Mouse (Mus musculus): Measurements from ENCODE around the gene Nanos3.
A peak's percentile ranks its signal among the peaks of the same experiment; 100 is the strongest.

Nanos3 gene

GRCm38 (mm10) chr8:84201545-84202245, 16.7 kb upstream of the Nanos3 start:
- DNase-seq: peak; percentile 32 to 46

- peak; percentile 69 to 70 for DNase-seq
Measured at GRCm38 (mm10) chr8:84200652-84201544, 15.9 kb upstream of the Nanos3 start.

- DNase-seq: peak in 1 of 2 experiments; percentile 49
Measured at GRCm38 (mm10) chr8:84200126-84200555, 15.1 kb upstream of the Nanos3 start.

- peak; percentile 26 to 36 for DNase-seq
Measured at GRCm38 (mm10) chr8:84199348-84200125, 14.5 kb upstream of the Nanos3 start.

- DNase-seq: no peak
Measured at GRCm38 (mm10) chr8:84198871-84199270, 13.9 kb upstream of the Nanos3 start.

GRCm38 (mm10) chr8:84197922-84198774, 13.1 kb upstream of the Nanos3 start:
- DNase-seq: peak; percentile 92 to 95

GRCm38 (mm10) chr8:84197141-84197921, 12.3 kb upstream of the Nanos3 start:
- peak; percentile 85 to 87 for DNase-seq

GRCm38 (mm10) chr8:84194224-84194743, 9.3 kb upstream of the Nanos3 start:
- DNase-seq: no peak

GRCm38 (mm10) chr8:84193566-84193965, 8.5 kb upstream of the Nanos3 start:
- DNase-seq: no peak

GRCm38 (mm10) chr8:84193161-84193560, 8.1 kb upstream of the Nanos3 start:
- no peak for DNase-seq

- DNase-seq: peak; percentile 59 to 62
Measured at GRCm38 (mm10) chr8:84192555-84192954, 7.5 kb upstream of the Nanos3 start.

GRCm38 (mm10) chr8:84192023-84192422, 7.0 kb upstream of the Nanos3 start:
- DNase-seq: no peak

- DNase-seq: peak in 1 of 2 experiments; percentile 16
Measured at GRCm38 (mm10) chr8:84190191-84190867, 5.3 kb upstream of the Nanos3 start.

- no peak for DNase-seq
Measured at GRCm38 (mm10) chr8:84189603-84190002, 4.6 kb upstream of the Nanos3 start.

GRCm38 (mm10) chr8:84188671-84189070, 3.7 kb upstream of the Nanos3 start:
- DNase-seq: no peak

GRCm38 (mm10) chr8:84187065-84187755, 2.2 kb upstream of the Nanos3 start:
- peak; percentile 85 to 86 for DNase-seq

GRCm38 (mm10) chr8:84186547-84186946, 1.5 kb upstream of the Nanos3 start:
- peak; percentile 75 to 77 for DNase-seq

- DNase-seq: peak in 1 of 2 experiments; percentile 60
Measured at GRCm38 (mm10) chr8:84184085-84185043, 653 bp downstream of the Nanos3 start.
